Mouse (Mus musculus) kidney, adult 2 months (tissue): ENCODE measurements around the gene Gli2. TPM values are rescaled to one million over a fixed set of nuclear protein-coding genes. Genes with fewer than 3 reads are reported as not detected.

ENCODE experiments used
- DNase-seq: peaks from one replicate; pipeline ENCODE4 v3.0.0; 2021
- H3K27ac ChIP-seq: fragments of 200-500 bp; 2 replicates; pipeline ENCODE4 v1.5.1; 2012; ENCODE audit warnings: low read depth, low read length, control low read depth, inconsistent platforms; ENCODE audit not compliant: insufficient read depth
- H3K27me3 ChIP-seq: fragments of 200-500 bp; replicated peaks from 2 replicates; pipeline ENCODE4 v1.6.1; 2012; ENCODE audit warnings: mild to moderate bottlenecking, moderate library complexity, low read length, inconsistent platforms; ENCODE audit not compliant: control insufficient read depth, insufficient read depth
- H3K36me3 ChIP-seq: fragments of 200-500 bp; 2 replicates; pipeline ENCODE4 v1.6.1; 2012; ENCODE audit warnings: mild to moderate bottlenecking, moderate library complexity, low read length, inconsistent platforms; ENCODE audit not compliant: control insufficient read depth, insufficient read depth
- H3K4me1 ChIP-seq: fragments of 200-500 bp; 2 replicates; pipeline ENCODE4 v1.6.1; 2011; ENCODE audit warnings: low read length; ENCODE audit not compliant: control insufficient read depth, insufficient read depth
- H3K4me3 ChIP-seq: fragments of 200-500 bp; 2 replicates; pipeline ENCODE4 v1.5.1; 2011; ENCODE audit warnings: mild to moderate bottlenecking, low read depth, low read length, control low read depth; ENCODE audit not compliant: insufficient read depth
- CTCF ChIP-seq: fragments of 200-500 bp; conservative IDR thresholded peaks from 2 replicates; pipeline ENCODE4 v1.5.1; 2011; ENCODE audit warnings: low read depth, mild to moderate bottlenecking, control low read depth, low read length, moderate library complexity, mixed read lengths; ENCODE audit not compliant: insufficient read depth, insufficient read length
- POLR2A ChIP-seq: fragments of 200-500 bp; IDR thresholded peaks from one replicate; pipeline ENCODE4 v1.6.1; 2011; ENCODE audit warnings: low read depth, low read length, control low read depth
- WGBS: fragments of 180-500 bp; shearing (Covaris S2); methylation state at CpG from one replicate; pipeline ENCODE4 v1.1.7; 2018; 5-methylcytosine and 5-hydroxymethylcytosine counted together
- polyA plus RNA-seq: library from polyadenylated mRNA; depleted of rRNA; stranded (reverse); fragments of >200 nt; gene quantifications from 2 replicates; pipeline ENCODE4 v1.2.3, GENCODE M21; 2012

Gene Gli2
- polyA plus RNA-seq, 1 experiment = 0.44 TPM

DNA sequence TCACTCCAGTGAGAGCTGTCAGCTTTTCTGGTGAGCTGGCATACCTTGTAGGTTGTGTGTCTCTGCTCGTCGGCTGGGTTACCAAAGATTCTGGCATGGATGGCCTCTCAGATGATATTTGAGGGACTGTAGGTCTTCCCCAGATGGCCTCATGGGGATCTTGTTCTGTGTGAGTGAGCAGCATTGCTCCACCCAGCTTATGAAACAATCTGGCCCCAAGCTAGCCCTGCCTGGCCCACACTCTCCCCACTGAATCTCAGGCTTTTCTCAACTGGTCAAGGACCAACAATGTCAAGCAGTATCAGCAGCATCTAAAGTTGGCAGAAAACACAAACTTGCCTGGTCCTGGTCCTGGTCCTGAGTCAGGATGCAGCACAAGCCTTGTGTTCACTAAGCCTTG, 105.0 kb downstream of the Gli2 start:
- H3K27me3 ChIP-seq = no peaks in the 10 kb centered on the region
- TF ChIP-seq CTCF = no peak
- TF ChIP-seq POLR2A = no peak
- H3K4me3 ChIP-seq = no peak overlapping the region
- H3K36me3 ChIP-seq = no peaks in the 10 kb centered on the region
- no peak overlapping the region for H3K27ac ChIP-seq
- WGBS = 97% methylated on average over 2 of the region's 2 CpGs
- DNase-seq = no peak
- no peaks in the 10 kb centered on the region for H3K4me1 ChIP-seq

- Histone ChIP-seq H3K27me3 (no peaks in the 10 kb centered on the region), H3K4me3 (no peak overlapping the region), H3K4me1 (no peaks in the 10 kb centered on the region), H3K27ac (no peak overlapping the region), H3K36me3 (no peaks in the 10 kb centered on the region)
- no peak for DNase-seq
- TF ChIP-seq POLR2A (no peak), CTCF (no peak)
- WGBS = 88% methylated on average over 4 of the region's 4 CpGs
Observed at GRCm38 (mm10) chr1:118947221-118947620, 106.2 kb downstream of the Gli2 start.

DNA sequence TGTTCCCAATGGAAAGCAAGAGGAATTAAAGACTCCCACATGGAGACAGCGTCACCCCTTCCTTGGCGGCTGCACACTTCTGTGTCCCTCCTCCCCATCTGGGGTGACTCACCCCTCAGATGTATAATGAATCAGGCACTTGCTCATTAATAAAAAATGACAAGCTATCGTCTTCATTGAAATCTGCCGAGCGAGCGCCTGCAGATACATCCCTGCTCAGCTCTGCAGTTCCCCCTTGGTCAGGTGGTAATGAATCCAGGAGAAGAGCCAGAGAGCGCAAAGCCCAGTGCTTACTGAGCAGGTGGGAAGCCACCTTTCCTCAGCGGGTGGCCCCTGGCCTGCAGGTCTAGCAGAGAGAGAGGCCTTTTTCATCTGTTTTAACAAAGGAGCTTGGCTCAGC, 112.1 kb downstream of the Gli2 start:
- no peaks in the 10 kb centered on the region for H3K36me3 ChIP-seq
- H3K4me3 ChIP-seq = no peak overlapping the region
- 79% methylated on average over 8 of the region's 8 CpGs for WGBS
- no peaks in the 10 kb centered on the region for H3K27me3 ChIP-seq
- no peak for DNase-seq
- TF ChIP-seq POLR2A (no peak), CTCF (no peak)
- H3K27ac ChIP-seq = no peak overlapping the region
- no peaks in the 10 kb centered on the region for H3K4me1 ChIP-seq

DNA sequence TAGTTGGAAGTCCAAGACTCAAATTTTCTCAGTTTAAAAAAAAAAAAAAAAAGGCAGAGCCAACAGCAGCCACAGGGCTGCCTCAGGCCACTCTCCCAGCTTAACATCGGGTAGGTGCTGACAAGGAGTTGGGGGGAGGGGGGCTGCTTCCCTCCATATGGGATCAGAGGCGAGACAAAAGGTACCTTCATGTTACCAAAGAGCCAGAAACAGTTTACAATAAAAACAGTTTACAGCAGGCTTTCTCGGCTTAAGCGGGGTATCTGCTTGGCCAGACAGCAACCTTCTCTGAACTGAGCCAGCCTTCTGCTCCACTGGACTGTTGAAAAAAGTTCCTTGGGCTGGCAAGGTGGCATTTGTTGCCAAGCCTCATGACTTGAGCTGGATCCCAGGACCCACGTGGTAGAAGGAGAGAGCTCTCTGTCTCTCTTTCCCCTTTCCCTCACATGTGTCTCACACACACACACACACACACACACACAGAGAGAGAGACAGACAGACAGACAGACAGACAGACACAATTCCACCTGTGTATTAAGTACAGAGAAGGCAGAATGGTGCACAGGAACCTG, 113.1 kb downstream of the Gli2 start:
- Histone ChIP-seq H3K4me3 (no peak overlapping the region), H3K4me1 (no peaks in the 10 kb centered on the region), H3K27me3 (no peaks in the 10 kb centered on the region), H3K27ac (no peak overlapping the region), H3K36me3 (no peaks in the 10 kb centered on the region)
- TF ChIP-seq POLR2A (no peak), CTCF (no peak)
- 50% methylated on average over 5 of the region's 5 CpGs for WGBS
- DNase-seq = peak; percentile 29

- H3K36me3 ChIP-seq = no peaks in the 10 kb centered on the region
- H3K4me3 ChIP-seq = no peak overlapping the region
- H3K27ac ChIP-seq = no peak overlapping the region
- H3K27me3 ChIP-seq = no peaks in the 10 kb centered on the region
- TF ChIP-seq POLR2A (no peak), CTCF (no peak)
- DNase-seq = no peak
- H3K4me1 ChIP-seq = no peaks in the 10 kb centered on the region
- 80% methylated on average over 4 of the region's 4 CpGs for WGBS
Observed at GRCm38 (mm10) chr1:118938206-118938605, 115.2 kb downstream of the Gli2 start.

DNA sequence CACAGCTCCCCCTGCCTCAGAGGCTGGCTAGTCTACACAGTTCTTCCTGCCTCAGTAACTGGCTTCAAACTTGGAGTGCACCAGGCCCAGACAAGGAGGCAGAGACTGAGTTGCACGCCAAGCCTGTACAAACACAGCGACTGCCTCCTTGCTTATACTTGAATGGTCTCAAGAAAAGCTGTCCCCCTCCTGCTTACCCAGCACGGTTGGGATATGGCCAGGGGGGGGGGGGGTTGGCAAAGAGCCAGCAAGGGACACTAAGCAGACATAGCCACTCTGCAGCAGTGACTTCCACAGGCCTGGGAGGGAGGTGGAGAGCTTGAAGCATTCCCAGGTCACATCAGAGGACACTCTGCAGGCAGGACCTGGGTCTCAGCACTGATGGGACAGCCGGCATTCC, 117.3 kb downstream of the Gli2 start:
- no peaks in the 10 kb centered on the region for H3K4me1 ChIP-seq
- no peak overlapping the region for H3K27ac ChIP-seq
- 28% methylated on average over 4 of the region's 4 CpGs for WGBS
- H3K4me3 ChIP-seq = no peak overlapping the region
- TF ChIP-seq CTCF (no peak), POLR2A (no peak)
- no peaks in the 10 kb centered on the region for H3K27me3 ChIP-seq
- no peaks in the 10 kb centered on the region for H3K36me3 ChIP-seq
- no peak for DNase-seq

DNA sequence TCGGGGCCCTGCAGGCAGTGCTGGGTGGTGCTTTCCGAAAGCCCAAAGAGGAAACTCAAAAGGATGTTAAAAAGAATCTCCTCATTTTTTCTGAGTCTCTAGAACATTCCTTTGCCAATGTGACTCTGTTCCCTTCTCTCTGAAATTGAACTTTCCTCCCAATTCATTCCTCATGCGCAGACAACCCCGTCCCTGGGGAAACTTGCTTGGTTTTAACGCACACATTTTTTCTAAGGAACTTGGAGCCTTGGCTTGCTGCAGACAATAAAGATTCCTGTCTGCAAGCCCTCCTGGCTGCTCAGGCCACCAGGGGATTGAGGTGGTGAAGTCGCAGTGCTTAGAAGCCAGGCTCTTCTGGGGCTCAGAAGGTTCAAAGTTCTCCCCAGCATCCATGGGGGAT, 117.9 kb downstream of the Gli2 start:
- TF ChIP-seq POLR2A (no peak), CTCF (no peak)
- Histone ChIP-seq H3K4me1 (no peaks in the 10 kb centered on the region), H3K4me3 (no peak overlapping the region), H3K27ac (no peak overlapping the region), H3K27me3 (no peaks in the 10 kb centered on the region), H3K36me3 (no peaks in the 10 kb centered on the region)
- peak; percentile 3 for DNase-seq
- WGBS = 40% methylated on average over 6 of the region's 6 CpGs
